Mouse (Mus musculus): ENCODE data around the gene Oosp1.

The Oosp1 gene

GRCm38 (mm10) chr19:11690839-11691238 is at the start of gene Oosp1:
Gene Oosp1, minus strand, starts transcription at chr19:11691150.
- no peak for DNase-seq (ENCODE audit: low spot score in 2 of 2)

- DNase-seq (ENCODE audit: low spot score in 2 of 2): no peak
Measured at GRCm38 (mm10) chr19:11736455-11736854, 45.5 kb upstream of the Oosp1 start.

GRCm38 (mm10) chr19:11730278-11730677 is 39.3 kb upstream of the Oosp1 start:
- DNase-seq (ENCODE audit: low spot score in 2 of 2): no peak

GRCm38 (mm10) chr19:11727304-11727703 is 36.4 kb upstream of the Oosp1 start:
- DNase-seq (ENCODE audit: low spot score in 2 of 2): no peak

GRCm38 (mm10) chr19:11725915-11726314 is 35.0 kb upstream of the Oosp1 start:
- no peak for DNase-seq (ENCODE audit: low spot score in 2 of 2)

DNA sequence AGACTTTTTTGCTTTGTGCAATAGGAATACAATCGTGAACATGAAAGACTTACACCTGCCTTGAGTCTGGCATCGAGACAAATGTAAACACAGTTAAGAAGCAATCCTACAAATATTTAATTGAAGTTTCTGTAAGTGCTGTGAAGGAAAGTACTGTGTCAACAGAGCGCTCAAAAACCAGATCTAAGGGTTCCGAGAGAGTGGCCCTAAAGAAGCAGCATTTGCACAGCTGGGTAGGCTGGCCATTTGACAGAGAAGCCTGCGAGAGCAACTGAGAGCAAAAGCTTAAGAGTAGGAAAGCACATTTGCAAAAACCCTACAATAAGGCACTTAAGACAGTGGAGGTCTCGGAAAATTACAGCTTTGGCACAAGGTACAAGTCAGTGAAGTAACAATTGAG is 33.3 kb upstream of the Oosp1 start:
- no peak for DNase-seq (ENCODE audit: low spot score in 2 of 2)

DNA sequence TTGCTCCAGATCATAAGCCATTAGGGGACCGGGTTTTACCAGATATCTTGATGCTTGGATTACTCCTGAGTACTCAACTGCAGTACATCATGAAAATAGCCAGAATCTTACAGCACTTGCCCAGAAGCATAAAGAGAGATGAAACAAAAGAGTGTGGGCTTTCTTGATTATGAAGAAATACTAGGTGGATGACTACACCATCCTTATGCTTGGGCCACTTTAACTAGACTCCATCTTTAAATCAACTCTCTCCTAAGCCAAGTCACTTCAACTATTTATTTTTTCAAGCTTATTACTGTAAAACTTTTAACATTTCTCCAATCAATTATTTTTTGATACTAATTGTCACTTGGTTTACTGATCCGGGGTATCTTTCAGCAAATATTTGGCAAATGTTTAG is 32.9 kb upstream of the Oosp1 start:
- DNase-seq (ENCODE audit: low spot score in 2 of 2): no peak

DNA sequence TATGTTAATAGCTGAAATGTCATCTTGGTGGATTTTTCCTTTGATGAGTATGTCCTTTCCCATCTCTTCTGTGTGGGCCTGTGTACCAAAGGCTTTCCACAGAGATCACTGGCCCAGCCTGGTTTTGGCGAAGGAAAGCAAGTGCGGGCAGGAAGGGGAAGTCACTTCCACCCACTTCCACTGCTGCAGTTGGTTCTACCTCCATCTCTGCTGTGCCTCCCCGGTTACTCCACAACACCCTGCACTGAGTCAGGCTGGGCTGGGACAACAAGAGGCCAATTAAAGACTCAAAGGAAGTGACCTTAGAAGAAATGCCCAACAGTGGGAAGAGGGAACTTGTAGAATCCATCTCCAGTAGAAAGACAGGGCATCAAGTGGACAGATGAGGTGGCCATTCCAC is 29.1 kb upstream of the Oosp1 start:
- DNase-seq (ENCODE audit: low spot score in 2 of 2): no peak

GRCm38 (mm10) chr19:11712451-11712850 is 21.5 kb upstream of the Oosp1 start:
- no peak for DNase-seq (ENCODE audit: low spot score in 2 of 2)

DNA sequence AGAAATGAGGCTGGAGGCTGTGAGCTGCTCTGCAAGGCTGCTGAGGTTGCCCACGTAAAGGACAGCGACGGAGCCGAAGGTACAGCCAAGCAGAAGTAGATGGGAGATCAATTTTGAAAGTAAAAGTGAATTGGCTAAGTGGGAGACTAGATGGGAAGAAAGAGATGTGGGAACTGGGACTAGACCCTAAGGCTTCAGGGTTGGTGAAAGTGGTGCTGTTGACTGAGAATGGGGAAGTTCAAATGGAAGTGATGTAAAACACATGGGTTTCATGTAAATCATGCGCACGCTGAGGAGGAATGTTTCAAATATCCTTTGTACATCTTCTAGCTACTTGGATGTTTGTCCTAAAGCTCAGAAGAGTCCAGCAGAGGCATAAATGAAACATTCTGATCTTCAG is 7.4 kb upstream of the Oosp1 start:
- DNase-seq (ENCODE audit: low spot score in 2 of 2): no peak

- DNase-seq (ENCODE audit: low spot score in 2 of 2): no peak
Measured at GRCm38 (mm10) chr19:11696755-11697154, 5.8 kb upstream of the Oosp1 start, which contains the start of gene Oosp3. Gene Oosp3, plus strand, starts transcription at chr19:11697055.

DNA sequence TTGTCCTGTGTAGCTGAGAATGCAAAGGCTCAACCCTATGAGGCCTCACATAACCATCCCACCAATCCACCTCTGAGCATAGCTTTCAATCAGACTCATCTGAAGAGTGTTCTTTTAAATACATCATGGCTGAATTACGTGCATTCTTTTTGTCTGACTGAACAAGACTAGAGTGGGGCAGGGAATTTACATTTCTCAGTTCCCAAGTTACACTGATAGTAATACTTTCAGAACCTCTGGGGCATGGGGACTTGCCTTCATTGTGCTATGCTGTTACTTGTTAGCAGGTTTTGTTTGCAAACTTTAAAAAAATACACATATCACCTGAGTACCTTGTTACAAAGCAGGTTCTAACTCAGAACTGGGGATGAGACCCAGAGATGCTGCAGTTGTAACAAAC is 504 bp upstream of the Oosp1 start:
- no peak for DNase-seq (ENCODE audit: low spot score in 2 of 2)

DNA sequence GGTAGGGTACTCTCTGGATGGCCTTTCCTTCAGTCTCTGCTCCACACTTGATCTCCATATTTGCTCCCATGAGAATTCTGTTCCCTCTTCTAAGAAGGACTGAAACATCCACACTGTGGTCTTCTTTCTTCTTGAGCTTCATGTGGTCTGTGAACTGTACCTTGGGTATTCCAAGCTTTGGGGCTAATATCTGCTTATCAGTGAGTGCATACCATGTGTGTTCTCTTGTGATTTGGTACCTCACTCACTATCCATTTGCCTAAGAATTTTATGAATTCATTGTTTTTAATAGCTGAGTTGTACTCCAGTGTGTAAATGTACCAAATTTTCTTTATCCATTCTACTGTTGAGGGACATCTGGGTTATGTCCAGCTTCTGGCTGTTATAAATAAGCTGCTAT is 29.4 kb downstream of the Oosp1 start:
- no peak for DNase-seq (ENCODE audit: low spot score in 2 of 2)

- DNase-seq (ENCODE audit: low spot score in 2 of 2): no peak
Measured at GRCm38 (mm10) chr19:11660459-11660858, 30.5 kb downstream of the Oosp1 start, which contains the start of gene Oosp2. Gene Oosp2, minus strand, starts transcription at chr19:11660559.

- DNase-seq (ENCODE audit: low spot score in 2 of 2): no peak
Measured at GRCm38 (mm10) chr19:11659142-11659541, 31.8 kb downstream of the Oosp1 start.

DNA sequence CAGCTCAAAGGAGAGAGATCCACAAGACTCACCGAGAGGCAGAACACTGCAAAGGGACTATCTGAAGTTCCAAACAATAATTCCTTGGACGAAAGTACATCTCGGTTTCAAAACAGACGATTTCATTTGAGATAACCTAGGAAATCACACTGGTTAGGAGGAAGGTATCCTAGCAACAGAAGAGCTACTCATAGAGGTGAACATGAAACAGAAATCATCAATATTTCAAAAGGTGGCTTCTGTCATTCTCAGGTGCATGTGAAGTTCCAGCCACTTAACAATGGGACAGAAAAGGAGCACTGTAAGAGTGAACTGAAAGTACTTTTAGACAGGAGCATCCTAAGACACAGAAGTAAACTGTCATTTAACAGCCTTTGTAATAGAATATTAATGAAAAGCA is 41.4 kb downstream of the Oosp1 start:
- DNase-seq (ENCODE audit: low spot score in 2 of 2): no peak

DNA sequence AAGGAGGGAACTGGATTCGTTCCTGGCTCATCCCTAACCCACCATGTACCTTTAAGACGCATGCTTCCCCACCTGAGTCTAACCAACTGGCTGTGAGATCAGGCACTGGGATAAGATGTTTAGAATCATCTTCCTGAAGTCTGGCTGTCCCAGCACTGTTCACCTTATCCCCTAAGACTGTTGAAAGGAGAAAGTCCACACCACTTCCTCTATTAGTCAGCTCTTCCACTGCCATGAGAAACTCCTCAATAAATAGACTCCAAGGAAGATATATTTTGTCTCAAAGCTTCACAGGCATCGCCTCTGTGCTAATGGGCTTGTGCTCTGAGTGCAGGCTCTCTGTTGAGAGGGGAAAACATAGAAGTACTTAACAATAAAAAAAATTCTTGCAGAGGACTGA is 44.8 kb downstream of the Oosp1 start:
- DNase-seq (ENCODE audit: low spot score in 2 of 2): no peak

- DNase-seq (ENCODE audit: low spot score in 2 of 2): no peak
Measured at GRCm38 (mm10) chr19:11640732-11641131, 50.2 kb downstream of the Oosp1 start, which contains the start of gene Ms4a3. Gene Ms4a3, minus strand, starts transcription at chr19:11640851.

- DNase-seq (ENCODE audit: low spot score in 2 of 2): no peak
Measured at GRCm38 (mm10) chr19:11639038-11639437, 51.9 kb downstream of the Oosp1 start.

DNA sequence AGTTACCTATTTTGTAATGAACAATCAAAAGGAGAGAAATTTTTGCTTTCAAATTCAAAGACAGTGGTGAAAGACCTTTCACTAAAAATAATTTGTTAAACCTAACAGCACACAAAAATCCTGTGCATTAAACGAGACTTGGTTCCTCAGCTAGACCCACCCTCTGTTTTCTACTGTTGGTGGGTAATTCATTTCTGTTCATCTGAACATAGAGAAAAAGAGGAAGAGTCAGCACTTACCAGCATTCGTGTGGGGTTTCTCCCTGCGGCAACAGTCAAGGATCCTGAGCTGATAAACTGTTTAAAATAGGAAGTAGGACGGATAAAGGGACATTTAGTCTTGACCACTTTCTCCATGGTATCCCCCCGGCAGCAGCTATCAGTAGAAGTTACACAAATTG is 55.4 kb downstream of the Oosp1 start:
- no peak for DNase-seq (ENCODE audit: low spot score in 2 of 2)

DNA sequence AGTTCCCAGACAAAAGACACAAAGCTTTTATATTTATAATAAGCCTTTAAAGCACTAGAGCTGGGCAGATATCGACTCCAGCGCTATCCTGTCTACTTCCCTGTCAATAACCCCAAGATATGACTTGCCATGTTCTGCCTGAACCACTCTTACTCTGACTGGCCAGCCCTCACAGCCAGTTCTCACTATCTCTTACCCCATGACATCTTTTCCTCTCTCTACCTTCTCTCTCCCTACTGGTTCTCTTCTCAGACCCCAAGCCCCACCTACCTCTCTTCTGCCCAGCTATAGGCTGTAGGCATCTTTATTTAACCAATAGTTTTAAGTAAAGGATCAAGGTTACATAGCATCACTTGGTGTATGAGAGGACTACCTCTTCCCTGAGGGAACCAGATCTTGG is 56.6 kb downstream of the Oosp1 start:
- no peak for DNase-seq (ENCODE audit: low spot score in 2 of 2)

DNA sequence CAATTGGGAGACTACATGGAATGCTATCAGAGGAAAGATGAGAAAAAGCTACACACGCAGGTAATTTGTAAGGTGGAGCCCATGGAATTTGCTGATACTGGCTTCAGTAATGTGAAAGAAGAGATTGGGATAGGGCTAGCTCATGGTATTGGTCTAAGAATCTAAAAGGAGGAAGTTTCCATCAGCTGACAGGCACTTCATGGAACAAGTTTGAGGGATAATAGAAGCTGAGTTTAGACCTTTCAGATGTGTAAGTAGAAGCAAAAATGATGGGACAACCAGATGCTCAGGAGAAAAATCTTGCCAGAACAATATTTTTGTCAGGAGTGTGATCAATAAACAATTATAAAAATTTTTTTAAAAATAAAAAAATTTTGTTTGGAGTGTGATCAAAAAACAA is 57.2 kb downstream of the Oosp1 start:
- no peak for DNase-seq (ENCODE audit: low spot score in 2 of 2)

GRCm38 (mm10) chr19:11625231-11625630 is 65.7 kb downstream of the Oosp1 start:
- DNase-seq (ENCODE audit: low spot score in 2 of 2): no peak

DNA sequence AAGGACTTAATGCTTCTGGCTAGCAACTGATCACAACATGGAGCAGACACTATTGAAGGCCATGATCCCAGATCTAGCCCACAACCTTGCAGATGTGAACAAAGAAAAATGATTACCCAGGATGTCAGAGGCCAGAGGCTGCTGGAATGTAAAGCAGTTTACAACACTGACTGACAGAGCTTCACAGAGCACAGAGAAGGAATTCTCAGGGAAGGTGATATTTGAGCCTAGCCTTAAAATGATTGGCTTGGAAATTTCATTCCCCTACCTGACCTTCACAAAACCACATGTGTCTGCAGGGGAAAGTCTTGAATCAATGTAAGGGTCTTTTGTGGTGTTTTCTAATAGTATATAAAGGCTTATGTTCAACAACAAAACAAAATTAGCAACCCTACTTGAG is 66.2 kb downstream of the Oosp1 start:
- DNase-seq (ENCODE audit: low spot score in 2 of 2): no peak

- DNase-seq (ENCODE audit: low spot score in 2 of 2): no peak
Measured at GRCm38 (mm10) chr19:11623551-11623950, 67.4 kb downstream of the Oosp1 start, which contains the start of gene Ms4a2. Gene Ms4a2, minus strand, starts transcription at chr19:11623719.
